ENCODE assay signal across 9 mouse cellular contexts in genomic region chr4:56944286-56944685, GRCm38 (mm10). TPM values are rescaled to one million over a fixed set of nuclear protein-coding genes. Genes with fewer than 3 reads are reported as not detected.
A peak's percentile ranks its signal among the peaks of the same experiment; 100 is the strongest.
DNase-seq lines count a peak whose midpoint lies in the region; ATAC-seq lines count a peak whose summit lies in the region.
"Had no signal": no experiment of that assay in that cellular context is flagged by ENCODE, and none has a peak within 500 bp of the region (broad histone marks: within the 10 kb centered on the region; RNA-seq: fewer than 3 reads in every experiment).

No protein-coding gene starts in this region.

- 0 out of 2 replicates have a peak overlapping the region, but pooled peaks have one; percentile 21 for H3K4me2 ChIP-seq in lung, embryonic 15.5 days
- 0 out of 2 replicates have a peak overlapping the region, but pooled peaks have one; percentile 27 for H3K4me2 ChIP-seq in stomach, embryonic 15.5 days
- no peak overlapping the region for H3K4me2 ChIP-seq in hindbrain, embryonic 11.5 days (replicated peaks; ENCODE audit: low read depth, low read length)

- H3K36me3 ChIP-seq in lung, embryonic 15.5 days: no peaks in the 10 kb centered on the region
- H3K36me3 ChIP-seq in stomach, embryonic 15.5 days: no peaks in the 10 kb centered on the region
- H3K36me3 ChIP-seq in hindbrain, embryonic 11.5 days (ENCODE audit: control insufficient read depth, insufficient read depth, low read length): no peaks in the 10 kb centered on the region

- H3K4me3 ChIP-seq in lung, embryonic 15.5 days: no peak overlapping the region
- H3K4me3 ChIP-seq in stomach, embryonic 15.5 days (replicated peaks): no peak overlapping the region
- no peak overlapping the region for H3K4me3 ChIP-seq in hindbrain, embryonic 11.5 days (ENCODE audit: low read depth, low read length)
- H3K4me3 ChIP-seq: erythroblast, embryonic 14.5 days had no signal

- 51% methylated on average over 4 of the region's 4 CpGs for WGBS in lung, embryonic 15.5 days
- WGBS in stomach, embryonic 15.5 days: 47% methylated on average over 4 of the region's 4 CpGs
- 76% methylated on average over 4 of the region's 4 CpGs for WGBS in hindbrain, embryonic 11.5 days

- H3K9ac ChIP-seq in lung, embryonic 15.5 days: no peak overlapping the region
- no peak overlapping the region for H3K9ac ChIP-seq in stomach, embryonic 15.5 days
- H3K9ac ChIP-seq in hindbrain, embryonic 11.5 days (ENCODE audit: low read depth, low read length): no peak overlapping the region

- no peak overlapping the region for H3K27ac ChIP-seq in lung, embryonic 15.5 days
- no peak overlapping the region for H3K27ac ChIP-seq in stomach, embryonic 15.5 days
- H3K27ac ChIP-seq in hindbrain, embryonic 11.5 days (ENCODE audit: low read depth, low read length): no peak overlapping the region

- ATAC-seq in lung, embryonic 15.5 days (ENCODE audit: borderline replicate concordance, extremely low read depth, low FRiP score, low TSS enrichment): no peak
- ATAC-seq in stomach, embryonic 15.5 days (ENCODE audit: insufficient read depth, low FRiP score, low read depth): no peak
- no peak for ATAC-seq in megakaryocyte-erythroid progenitor cell, adult 5-6 weeks (replicated peaks; ENCODE audit: low FRiP score, low TSS enrichment, poor library complexity, severe bottlenecking)
- ATAC-seq in hindbrain, embryonic 11.5 days (ENCODE audit: low FRiP score): no peak

- peaks cover 53% of the 10 kb centered on the region for H3K4me1 ChIP-seq in lung, embryonic 15.5 days
- peaks cover 24% of the 10 kb centered on the region for H3K4me1 ChIP-seq in stomach, embryonic 15.5 days
- H3K4me1 ChIP-seq in hindbrain, embryonic 11.5 days (replicated peaks; ENCODE audit: control insufficient read depth, insufficient read depth, low read length): peaks cover 6% of the 10 kb centered on the region; the same call in 1 of the 2 replicates

- DNase-seq in adrenal gland, adult (ENCODE audit: inconsistent age in 2 of 2, low spot score in 1 of 2): peak; percentile 53 to 72
- DNase-seq in adrenal gland, postnatal 25 days: no peak
- DNase-seq in lung, postnatal 10 days: no peak
- DNase-seq in heart, postnatal 4 days: peak; percentile 52
- no peak for DNase-seq in hindbrain, embryonic 11.5 days (ENCODE audit: low spot score)

- H3K9me3 ChIP-seq in lung, embryonic 15.5 days: no peaks in the 10 kb centered on the region
- H3K9me3 ChIP-seq in stomach, embryonic 15.5 days: no peaks in the 10 kb centered on the region
- H3K9me3 ChIP-seq in hindbrain, embryonic 11.5 days (ENCODE audit: control insufficient read depth, low read length): no peaks in the 10 kb centered on the region

- H3K27me3 ChIP-seq in lung, embryonic 15.5 days: no peaks in the 10 kb centered on the region
- no peaks in the 10 kb centered on the region for H3K27me3 ChIP-seq in stomach, embryonic 15.5 days (replicated peaks)
- no peaks in the 10 kb centered on the region for H3K27me3 ChIP-seq in hindbrain, embryonic 11.5 days (ENCODE audit: control insufficient read depth, insufficient read depth, low read length)

RNA-seq across cellular contexts. Expression of gene Tmem245, which starts 3.0 kb away (rescaled TPM):
- 46.7 and 53.9 TPM in 2 replicates for total RNA-seq in adrenal gland, postnatal 25 days (2021)
- 10.8 and 12.3 TPM in 2 replicates for polyA plus RNA-seq in lung, embryonic 15.5 days (2015; fragmentation: Nextera tagmentation; extraction: Ambion mirVana)
- 10 to 100 TPM; 68.3 to 71.7 TPM for total RNA-seq in heart, postnatal 4 days (2021)
- 9.5 and 10.3 TPM in 2 replicates for polyA plus RNA-seq in stomach, embryonic 15.5 days (2015; fragmentation: Nextera tagmentation; extraction: Ambion mirVana)
- total RNA-seq in megakaryocyte-erythroid progenitor cell, adult 5-6 weeks (2014; fragmentation: Nextera tagmentation): 9.0 and 11.8 TPM in 2 replicates
- 4.7 and 6.1 TPM in 2 replicates for total RNA-seq in megakaryocyte-erythroid progenitor cell, adult 5-6 weeks (2017)
- 6.5 and 7.7 TPM in 2 replicates for polyA plus RNA-seq in hindbrain, embryonic 11.5 days (2014; fragmentation: Nextera tagmentation; extraction: Ambion mirVana)

RNA-seq across cellular contexts. Expression of gene Frrs1l, which starts 45.9 kb away (rescaled TPM):
- total RNA-seq in adrenal gland, postnatal 25 days (2021): 0.24 and 0.39 TPM in 2 replicates
- polyA plus RNA-seq in lung, embryonic 15.5 days (2015; fragmentation: Nextera tagmentation; extraction: Ambion mirVana): 2.2 TPM in 2 replicates
- total RNA-seq in heart, postnatal 4 days (2021): under 1 TPM; 0.07 to 0.16 TPM
- 0.75 and 1.1 TPM in 2 replicates for polyA plus RNA-seq in stomach, embryonic 15.5 days (2015; fragmentation: Nextera tagmentation; extraction: Ambion mirVana)
- not detected in 2 replicates for total RNA-seq in megakaryocyte-erythroid progenitor cell, adult 5-6 weeks (2014; fragmentation: Nextera tagmentation)
- not detected in 2 replicates for total RNA-seq in megakaryocyte-erythroid progenitor cell, adult 5-6 weeks (2017)
- polyA plus RNA-seq in hindbrain, embryonic 11.5 days (2014; fragmentation: Nextera tagmentation; extraction: Ambion mirVana): 5.0 and 6.0 TPM in 2 replicates
- polyA plus RNA-seq: erythroblast, embryonic 14.5 days had no signal

Comparison
In these comparisons a context has a peak if more than half of its experiments do, and no peak if none do; other contexts are left out.
1. DNase-seq: peak in adrenal gland, adult (2 of 2) and heart, postnatal 4 days (single experiment); none in adrenal gland, postnatal 25 days (single experiment), lung, postnatal 10 days (single experiment) and hindbrain, embryonic 11.5 days (single experiment).